Mouse (Mus musculus) kidney, adult 2 months (tissue): ENCODE data around the gene Megf11.

Source experiments
- CTCF ChIP-seq: fragments of 200-500 bp; conservative IDR thresholded peaks from 2 replicates; pipeline ENCODE4 v1.5.1; 2011; ENCODE audit warnings: low read depth, mild to moderate bottlenecking, control low read depth, low read length, moderate library complexity, mixed read lengths; ENCODE audit not compliant: insufficient read depth, insufficient read length
- POLR2A ChIP-seq: fragments of 200-500 bp; IDR thresholded peaks from one replicate; pipeline ENCODE4 v1.6.1; 2011; ENCODE audit warnings: low read depth, low read length, control low read depth

- TF ChIP-seq CTCF (no peak), POLR2A (no peak)
These were observed 35.9 kb upstream of the Megf11 start for GRCm38 (mm10) chr9:64349490-64349889.
